Mouse (Mus musculus) limb, embryonic 14.5 days (tissue): Measurements from ENCODE around the gene Frmd8. TPM values are rescaled to one million over a fixed set of nuclear protein-coding genes. Genes with fewer than 3 reads are reported as not detected.

ENCODE experiments used
- ATAC-seq: fragments of 200-750 bp; cut with Nextera tagmentation; 2 replicates; pipeline ENCODE4 v1.8.0; 2017; ENCODE audit warnings: low read depth, moderate number of reproducible peaks, moderate TSS enrichment; ENCODE audit not compliant: low FRiP score
- DNase-seq: peaks from one replicate; pipeline ENCODE4 v3.0.0-alpha.2; 2015; ENCODE audit warnings: low spot score
- H3K27ac ChIP-seq: fragments of 300-500 bp; sonication (generic); replicated peaks from 2 replicates; pipeline ENCODE4 v1.5.1; 2014; ENCODE audit warnings: low read depth, mild to moderate bottlenecking, low read length, moderate library complexity, mixed read lengths
- H3K27me3 ChIP-seq: fragments of 300-500 bp; sonication (generic); 2 replicates; pipeline ENCODE4 v1.6.1; 2014; ENCODE audit warnings: low read length, mixed read lengths; ENCODE audit not compliant: control insufficient read depth, insufficient read depth
- H3K36me3 ChIP-seq: fragments of 300-500 bp; sonication (generic); 2 replicates; pipeline ENCODE4 v1.6.1; 2014; ENCODE audit warnings: mild to moderate bottlenecking, low read length, moderate library complexity, mixed read lengths; ENCODE audit not compliant: control insufficient read depth, insufficient read depth
- H3K4me1 ChIP-seq: fragments of 300-500 bp; sonication (generic); 2 replicates; pipeline ENCODE4 v1.6.1; 2014; ENCODE audit warnings: antibody characterized with exemption, low read length, mixed read lengths; ENCODE audit not compliant: control insufficient read depth, insufficient read depth
- H3K4me2 ChIP-seq: fragments of 300-500 bp; sonication (generic); replicated peaks from 2 replicates; pipeline ENCODE4 v1.6.1; 2014; ENCODE audit warnings: low read depth, mild to moderate bottlenecking, low read length, moderate library complexity; ENCODE audit not compliant: severe bottlenecking
- H3K4me3 ChIP-seq: fragments of 300-500 bp; sonication (generic); replicated peaks from 2 replicates; pipeline ENCODE4 v1.5.1; 2014; ENCODE audit warnings: low read length
- H3K9ac ChIP-seq: fragments of 300-500 bp; sonication (generic); 2 replicates; pipeline ENCODE4 v1.6.1; 2014; ENCODE audit warnings: mild to moderate bottlenecking, low read depth, low read length, moderate library complexity; ENCODE audit not compliant: severe bottlenecking
- H3K9me3 ChIP-seq: fragments of 300-500 bp; sonication (generic); 2 replicates; pipeline ENCODE4 v1.6.1; 2016; ENCODE audit warnings: low read length; ENCODE audit not compliant: control insufficient read depth
- POLR2A ChIP-seq: fragments of 200-500 bp; IDR thresholded peaks from 2 replicates; pipeline ENCODE4 v1.8.0; 2012; ENCODE audit warnings: inconsistent platforms, mild to moderate bottlenecking, moderate library complexity, borderline replicate concordance; ENCODE audit not compliant: insufficient read depth, insufficient read length; ENCODE audit errors: extremely low read depth
- WGBS: fragments of 180-500 bp; shearing (Covaris S2); extraction: QIAGEN DNeasy Blood & Tissue Kit; methylation state at CpG from one replicate; pipeline ENCODE4 v1.1.7; 2014; 5-methylcytosine and 5-hydroxymethylcytosine counted together
- polyA plus RNA-seq, 2 experiments: library from polyadenylated mRNA; depleted of rRNA in 1 of 2; stranded (reverse) in 1 of 2; unstranded in 1 of 2; fragments of >200 nt; fragmentation: Nextera tagmentation in 1 of 2; extraction: Ambion mirVana in 1 of 2; gene quantifications; 2 replicates each; pipeline versions ENCODE4 v1.2.1 to v1.2.3; 2012 to 2014

The Frmd8 gene
- polyA plus RNA-seq, 2 experiments = 22.7 TPM

DNA sequence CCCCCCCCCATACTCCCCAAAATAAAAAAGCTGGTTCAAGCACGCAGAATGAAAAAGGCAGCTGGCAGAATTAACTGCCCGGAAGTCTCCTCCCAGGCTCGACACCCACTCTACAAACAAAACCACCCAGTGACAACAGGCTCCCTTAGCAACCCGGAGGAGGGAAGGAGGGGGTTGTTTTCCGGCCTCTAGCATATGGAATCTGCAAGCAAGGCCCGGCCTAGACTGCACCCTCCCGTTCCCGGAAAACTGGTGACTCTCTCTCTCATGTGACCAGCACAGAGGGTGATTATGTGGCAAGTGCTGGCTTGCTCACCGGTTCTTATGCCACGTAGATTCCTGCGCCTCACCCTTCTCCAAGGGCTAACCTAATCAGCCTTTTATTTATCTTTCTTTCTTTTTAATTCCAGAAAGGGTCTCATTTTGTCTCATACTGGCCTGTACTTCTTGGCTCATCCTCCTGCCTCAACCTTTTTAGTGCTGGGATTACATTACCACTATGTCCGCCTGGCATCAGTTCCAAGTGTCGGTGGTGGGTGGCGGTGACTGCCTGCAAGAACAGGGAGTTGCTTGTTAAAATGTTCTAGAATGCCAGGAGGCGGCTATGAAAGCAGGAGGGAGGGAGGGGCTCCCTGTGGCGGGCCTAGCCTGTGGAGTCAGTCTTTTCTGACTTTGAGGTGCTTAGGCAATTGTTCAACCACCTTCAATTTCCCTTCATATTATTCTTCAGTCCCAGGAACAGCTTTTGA is 28.3 kb downstream of the Frmd8 start:
- H3K4me1 ChIP-seq = peaks cover 71% of the 10 kb centered on the region

DNA sequence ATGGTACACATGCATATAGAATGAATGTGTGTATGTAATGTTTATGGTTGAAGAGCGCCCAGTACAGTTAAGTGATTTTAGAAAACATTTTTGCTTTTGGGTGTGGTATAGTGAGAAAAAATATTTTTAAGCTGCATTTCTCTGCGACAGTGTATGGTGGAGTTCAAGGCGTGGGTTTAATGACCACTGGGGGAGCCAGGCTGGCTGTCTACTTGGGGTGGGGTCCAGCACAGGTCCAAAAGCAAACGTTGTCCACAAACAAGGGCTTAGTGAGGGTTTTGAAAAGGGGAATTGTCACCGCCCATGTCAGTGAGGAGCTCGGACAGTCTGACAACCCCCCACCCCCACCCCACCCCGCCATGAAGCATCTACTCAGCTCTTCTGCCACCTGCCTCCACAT is 28.9 kb downstream of the Frmd8 start:
- ATAC-seq = peak; percentile 44
- Histone ChIP-seq H3K9ac (peak overlapping the region; percentile 56), H3K27me3 (no peaks in the 10 kb centered on the region), H3K4me2 (peak overlapping the region; percentile 70), H3K4me1 (peaks cover 77% of the 10 kb centered on the region), H3K36me3 (peaks cover 2% of the 10 kb centered on the region; the same call in 1 of the 2 replicates), H3K27ac (peak overlapping the region; percentile 97), H3K9me3 (no peaks in the 10 kb centered on the region), H3K4me3 (peak overlapping the region; percentile 39)
- DNase-seq = peak; percentile 59
- no peak for TF ChIP-seq POLR2A
- 4% methylated on average over 7 of the region's 7 CpGs for WGBS

More for the DNA sequence above, 28.3 kb downstream of the Frmd8 start:
- WGBS = 3% methylated on average over 16 of the region's 16 CpGs
- Histone ChIP-seq H3K27me3 (no peaks in the 10 kb centered on the region), H3K9ac (peak overlapping the region; percentile 56), H3K36me3 (peaks cover 7% of the 10 kb centered on the region; the same call in 1 of the 2 replicates), H3K9me3 (no peaks in the 10 kb centered on the region), H3K4me3 (peak overlapping the region; percentile 39), H3K27ac (peak overlapping the region; percentile 97), H3K4me2 (peak overlapping the region; percentile 70)
- DNase-seq (peak; percentile 92), ATAC-seq (peak; percentile 74)
- TF ChIP-seq POLR2A = no peak

DNA sequence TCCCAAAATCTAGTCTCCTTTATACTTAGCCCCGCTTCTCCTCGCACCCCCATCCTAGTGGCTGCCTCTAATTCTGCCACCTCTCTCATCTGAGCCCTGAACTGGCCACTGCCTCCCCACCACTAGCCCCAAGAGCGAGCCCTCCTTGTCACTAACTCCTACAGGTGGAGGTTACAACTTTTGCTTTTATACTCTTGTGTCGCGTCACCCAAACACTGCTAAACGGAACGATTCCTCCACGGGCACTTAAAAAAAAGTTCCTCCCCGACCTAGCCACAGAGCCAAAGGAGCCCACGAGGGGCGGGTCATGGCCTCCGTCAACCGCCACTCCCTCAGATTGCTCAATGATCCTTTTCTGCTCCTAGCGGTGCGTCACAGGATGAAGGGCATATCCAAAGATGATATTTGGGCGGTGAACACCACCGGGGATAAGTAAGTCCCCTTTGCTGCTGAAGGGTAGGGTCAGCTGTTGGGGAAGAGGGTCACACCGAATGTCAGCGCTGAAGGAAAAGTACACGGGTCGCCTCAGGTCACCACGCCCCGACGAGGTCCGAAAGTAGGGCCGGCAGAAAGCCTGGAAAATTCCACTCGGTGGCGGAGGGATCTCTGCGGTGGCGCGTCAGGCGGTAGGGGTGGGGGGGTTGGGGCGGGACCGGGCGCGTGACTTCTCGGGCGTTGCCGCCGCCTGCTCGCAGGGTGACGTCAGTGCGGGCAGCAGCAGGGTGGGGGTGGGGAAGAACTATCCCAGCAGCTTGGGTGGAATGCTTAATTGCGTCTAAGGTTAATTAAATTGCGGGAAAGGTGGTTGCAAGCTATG is 29.5 kb downstream of the Frmd8 start:
- TF ChIP-seq POLR2A = 0 out of 2 replicates have a peak, but pooled peaks have one; percentile 17
- WGBS = 5% methylated on average over 45 of the region's 45 CpGs
- Histone ChIP-seq H3K4me2 (peak overlapping the region; percentile 70), H3K4me1 (peaks cover 77% of the 10 kb centered on the region), H3K9me3 (no peaks in the 10 kb centered on the region), H3K27ac (peak overlapping the region; percentile 97), H3K9ac (peak overlapping the region; percentile 57), H3K36me3 (no peaks in the 10 kb centered on the region), H3K27me3 (no peaks in the 10 kb centered on the region), H3K4me3 (peak overlapping the region; percentile 39)
- ATAC-seq = peak; percentile 70
- peak; percentile 93 for DNase-seq

DNA sequence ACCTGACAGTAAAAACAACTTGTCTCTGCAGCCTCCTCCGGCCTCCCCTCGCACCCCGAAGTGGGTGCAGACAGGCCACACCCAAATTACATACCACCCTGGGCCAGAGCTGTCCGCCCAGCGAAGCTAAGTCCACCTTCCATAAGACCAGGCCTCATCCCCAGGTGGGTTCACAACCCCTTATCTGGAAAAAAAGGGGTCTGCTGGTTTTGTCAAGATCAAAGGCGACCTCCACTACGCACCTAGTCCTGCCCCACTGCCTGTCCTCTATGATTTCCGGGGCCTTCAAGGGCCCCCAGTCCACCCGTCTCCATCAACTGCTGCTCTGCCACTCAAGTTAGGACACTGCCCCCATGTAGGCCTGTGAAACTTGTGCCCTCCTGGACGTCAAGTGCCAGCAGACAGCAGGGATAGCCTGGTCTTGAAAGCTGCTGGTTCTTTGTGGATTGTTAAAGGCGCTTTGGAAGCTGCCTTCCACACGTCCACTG is 30.2 kb downstream of the Frmd8 start:
- DNase-seq = no peak
- Histone ChIP-seq H3K9me3 (no peaks in the 10 kb centered on the region), H3K4me1 (peaks cover 75% of the 10 kb centered on the region), H3K4me3 (peak overlapping the region; percentile 39), H3K9ac (peak overlapping the region; percentile 57), H3K36me3 (no peaks in the 10 kb centered on the region), H3K4me2 (peak overlapping the region; percentile 70), H3K27me3 (no peaks in the 10 kb centered on the region), H3K27ac (peak overlapping the region; percentile 97)
- WGBS = 71% methylated on average over 12 of the region's 12 CpGs
- ATAC-seq = no peak
- no peak for TF ChIP-seq POLR2A
